Mouse (Mus musculus) embryonic facial prominence, embryonic 13.5 days (tissue): Measurements from ENCODE around the gene 1700007K13Rik. TPM values are rescaled to one million over a fixed set of nuclear protein-coding genes. Genes with fewer than 3 reads are reported as not detected.

ENCODE experiments used
- ATAC-seq: fragments of 200-750 bp; cut with Nextera tagmentation; 2 replicates; pipeline ENCODE4 v1.8.0; 2017; ENCODE audit warnings: low read depth; ENCODE audit not compliant: insufficient number of reproducible peaks, insufficient read depth, low FRiP score, low TSS enrichment
- H3K27ac ChIP-seq: fragments of 300-500 bp; sonication (generic); 2 replicates; pipeline ENCODE4 v1.5.1; 2015; ENCODE audit warnings: moderate library complexity, mild to moderate bottlenecking, inconsistent platforms
- H3K27me3 ChIP-seq: fragments of 300-500 bp; sonication (generic); 2 replicates; pipeline ENCODE4 v1.6.1; 2015; ENCODE audit warnings: mild to moderate bottlenecking, inconsistent platforms
- H3K36me3 ChIP-seq: fragments of 300-500 bp; sonication (generic); 2 replicates; pipeline ENCODE4 v1.6.1; 2015; ENCODE audit warnings: mild to moderate bottlenecking, inconsistent platforms
- H3K4me1 ChIP-seq: fragments of 300-500 bp; sonication (generic); 2 replicates; pipeline ENCODE4 v1.6.1; 2015; ENCODE audit warnings: inconsistent platforms
- H3K4me2 ChIP-seq: fragments of 300-500 bp; sonication (generic); 2 replicates; pipeline ENCODE4 v1.6.1; 2015; ENCODE audit warnings: moderate library complexity, mild to moderate bottlenecking, inconsistent platforms
- H3K4me3 ChIP-seq: fragments of 300-500 bp; sonication (generic); 2 replicates; pipeline ENCODE4 v1.5.1; 2015; ENCODE audit warnings: mild to moderate bottlenecking, inconsistent platforms
- H3K9ac ChIP-seq: fragments of 300-500 bp; sonication (generic); 2 replicates; pipeline ENCODE4 v1.6.1; 2015; ENCODE audit warnings: mild to moderate bottlenecking, inconsistent platforms
- H3K9me3 ChIP-seq: fragments of 300-500 bp; sonication (generic); 2 replicates; pipeline ENCODE4 v1.6.1; 2016; ENCODE audit warnings: inconsistent platforms
- WGBS: fragments of 180-500 bp; shearing (Covaris S2); methylation state at CpG from one replicate; pipeline ENCODE4 v1.1.7; 2015; ENCODE audit warnings: mixed read lengths; 5-methylcytosine and 5-hydroxymethylcytosine counted together
- polyA plus RNA-seq: library from polyadenylated mRNA; unstranded; fragments of >200 nt; fragmentation: Nextera tagmentation; extraction: Ambion mirVana; gene quantifications from 2 replicates; pipeline ENCODE4 v1.2.1, GENCODE M21; 2015

The 1700007K13Rik gene
- polyA plus RNA-seq, 1 experiment from 2014 or later: 1.7 TPM

GRCm38 (mm10) chr2:28414116-28414756, 51.9 kb downstream of the 1700007K13Rik start:
- ATAC-seq: no peak
- no peak overlapping the region for H3K4me3 ChIP-seq
- H3K4me1 ChIP-seq: peaks cover 23% of the 10 kb centered on the region
- H3K27me3 ChIP-seq: no peaks in the 10 kb centered on the region
- no peak overlapping the region for H3K4me2 ChIP-seq
- H3K27ac ChIP-seq: no peak overlapping the region
- 85% methylated on average over 5 of the region's 5 CpGs for WGBS
- H3K36me3 ChIP-seq: no peaks in the 10 kb centered on the region
- no peaks in the 10 kb centered on the region for H3K9me3 ChIP-seq
- H3K9ac ChIP-seq: no peak overlapping the region

- no peak for ATAC-seq
- Histone ChIP-seq H3K36me3 (no peaks in the 10 kb centered on the region), H3K9ac (no peak overlapping the region), H3K27ac (no peak overlapping the region), H3K4me1 (peaks cover 23% of the 10 kb centered on the region), H3K4me3 (no peak overlapping the region), H3K9me3 (no peaks in the 10 kb centered on the region), H3K27me3 (no peaks in the 10 kb centered on the region), H3K4me2 (no peak overlapping the region)
- 75% methylated on average over 6 of the region's 6 CpGs for WGBS
These were observed 53.2 kb downstream of the 1700007K13Rik start for GRCm38 (mm10) chr2:28412936-28413335.

Other genes starting within 250 kb of the 1700007K13Rik start
- gene Ppp1r26, start 19.5 kb downstream of the 1700007K13Rik start, polyA plus RNA-seq: 7.5 TPM in 2 replicates
- gene Mrps2, start 1.7 kb upstream of the 1700007K13Rik start, polyA plus RNA-seq: 57.4 and 61.5 TPM in 2 replicates
- 0.35 and 0.58 TPM in 2 replicates for gene Gbgt1, start 30.6 kb upstream of the 1700007K13Rik start, polyA plus RNA-seq
- gene Gm10134, start 39.8 kb upstream of the 1700007K13Rik start, polyA plus RNA-seq: 1.4 TPM in 1 of 2 replicates, not detected in the other
- gene Ralgds, start 46.8 kb upstream of the 1700007K13Rik start, polyA plus RNA-seq: 56.9 and 61.3 TPM in 2 replicates
- 0.17 TPM in 1 of 2 replicates, not detected in the other for gene Cel, start 97.1 kb upstream of the 1700007K13Rik start, polyA plus RNA-seq
- gene Gtf3c5, start 117.4 kb upstream of the 1700007K13Rik start, polyA plus RNA-seq: 50.4 and 51.6 TPM in 2 replicates
- gene Gfi1b, start 155.7 kb upstream of the 1700007K13Rik start, polyA plus RNA-seq: 0.77 and 0.84 TPM in 2 replicates
- gene Tsc1, start 174.9 kb upstream of the 1700007K13Rik start, polyA plus RNA-seq: 23.7 and 23.9 TPM in 2 replicates
- 0.89 and 1.1 TPM in 2 replicates for gene Spaca9, start 233.4 kb upstream of the 1700007K13Rik start, polyA plus RNA-seq
- 0.77 and 0.90 TPM in 2 replicates for gene Ak8, start 233.8 kb upstream of the 1700007K13Rik start, polyA plus RNA-seq